ENCODE assay signal across 8 mouse cellular contexts in the genomic region with DNA sequence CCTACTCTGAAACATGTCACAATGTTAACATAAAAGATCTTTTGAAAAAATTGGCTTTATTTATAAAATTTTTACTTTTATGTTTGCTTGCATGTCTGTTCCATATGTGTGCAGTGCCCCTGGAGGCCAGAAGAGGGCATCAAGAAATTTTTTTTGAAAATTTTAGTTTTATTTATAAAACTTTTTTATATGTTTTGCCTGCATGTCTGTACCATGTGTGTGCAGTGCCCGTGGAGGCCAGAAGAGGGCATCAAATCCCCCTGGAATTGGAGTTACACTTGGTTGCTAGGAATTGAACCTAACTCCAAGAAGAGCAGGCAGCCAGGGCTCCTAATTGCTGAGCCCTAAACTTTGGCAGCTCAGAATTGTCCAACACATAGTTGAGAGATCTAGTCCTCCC. TPM values are rescaled to one million over a fixed set of nuclear protein-coding genes. Genes with fewer than 3 reads are reported as not detected.
DNase-seq lines count a peak whose midpoint lies in the region; ATAC-seq and TF ChIP-seq lines count a peak whose summit lies in the region.
"Not testable (repeated sequence)": the region's sequence is repeated elsewhere in the genome, so short reads cannot be mapped to it uniquely, and the experiment has no call there.

No protein-coding gene starts in this region.

- not testable (repeated sequence) for H3K4me3 ChIP-seq in hindbrain, postnatal 0 days (ENCODE audit: low read length); layer of hippocampus, adult 2 months; liver, embryonic 14.5 days (ENCODE audit: insufficient read depth in 1 of 2, low read depth in 2 of 2, low read length in 2 of 2); midbrain, postnatal 0 days (ENCODE audit: low read depth, low read length)

- not testable (repeated sequence) for ATAC-seq in hindbrain, postnatal 0 days; liver, embryonic 14.5 days (ENCODE audit: insufficient read depth); midbrain, postnatal 0 days (ENCODE audit: low FRiP score)

- peak; percentile 41; the same call in 1 of the 2 replicates for TF ChIP-seq CTCF in hindbrain, postnatal 0 days (IDR thresholded peaks at IDR 0.05; ENCODE audit: low read depth)
- peak; percentile 69 for TF ChIP-seq CTCF in layer of hippocampus, adult 2 months (conservative IDR thresholded peaks at IDR 0.05)
- TF ChIP-seq CTCF in liver, embryonic 14.5 days (IDR thresholded peaks at IDR 0.05; ENCODE audit: low read depth), result peak; percentile 49
- TF ChIP-seq CTCF in midbrain, postnatal 0 days (IDR thresholded peaks at IDR 0.05), result peak; percentile 52

- peak; percentile 70 to 75 for DNase-seq in B cell, adult 2 months
- peak; percentile 52 for DNase-seq in NIH3T3 (ENCODE audit: low read depth)
- DNase-seq in cerebellum, postnatal 10 days, result peak; percentile 37 to 39
- peak; percentile 3 for DNase-seq in hindbrain, postnatal 0 days (ENCODE audit: low spot score)
- not testable (repeated sequence) for DNase-seq in layer of hippocampus, adult 2 months (ENCODE audit: low spot score in 2 of 2); liver, embryonic 14.5 days (ENCODE audit: low read depth in 3 of 3, low spot score in 3 of 3); midbrain, postnatal 0 days (ENCODE audit: low spot score)
- DNase-seq in testis, postnatal 10 days (ENCODE audit: low spot score), result peak; percentile 59

- H3K36me3 ChIP-seq in hindbrain, postnatal 0 days (ENCODE audit: insufficient read depth, low read length), result peaks cover 23% of the 10 kb centered on the region
- peaks cover 38% of the 10 kb centered on the region for H3K36me3 ChIP-seq in liver, embryonic 14.5 days (replicated peaks; ENCODE audit: control insufficient read depth, insufficient read depth, low read depth)
- peaks cover 15% of the 10 kb centered on the region for H3K36me3 ChIP-seq in midbrain, postnatal 0 days (ENCODE audit: insufficient read depth, low read length)

- H3K9ac ChIP-seq in hindbrain, postnatal 0 days (replicated peaks; ENCODE audit: low read length); liver, embryonic 14.5 days (replicated peaks); midbrain, postnatal 0 days (replicated peaks; ENCODE audit: low read length, poor library complexity, severe bottlenecking): not testable (repeated sequence)

- not testable (repeated sequence) for H3K27me3 ChIP-seq in hindbrain, postnatal 0 days (ENCODE audit: insufficient read depth, low read length); liver, embryonic 14.5 days (ENCODE audit: control insufficient read depth, insufficient read depth, low read length); midbrain, postnatal 0 days (ENCODE audit: insufficient read depth, low read length)

- not testable (repeated sequence) for H3K4me2 ChIP-seq in hindbrain, postnatal 0 days (ENCODE audit: low read depth, low read length); liver, embryonic 14.5 days (ENCODE audit: low read depth); midbrain, postnatal 0 days (ENCODE audit: low read depth, low read length, poor library complexity, severe bottlenecking)

- H3K9me3 ChIP-seq in hindbrain, postnatal 0 days (ENCODE audit: low read length); liver, embryonic 14.5 days (ENCODE audit: control insufficient read depth, low read length); midbrain, postnatal 0 days (ENCODE audit: low read length): not testable (repeated sequence)

- WGBS in hindbrain, postnatal 0 days, result 96% methylated on average over 1 of the region's 1 CpGs
- 50% methylated on average over 1 of the region's 1 CpGs for WGBS in liver, embryonic 14.5 days (ENCODE audit: insufficient replicate concordance)
- 85% methylated on average over 1 of the region's 1 CpGs for WGBS in midbrain, postnatal 0 days

- not testable (repeated sequence) for H3K27ac ChIP-seq in hindbrain, postnatal 0 days; layer of hippocampus, adult 2 months; liver, embryonic 14.5 days; midbrain, postnatal 0 days (ENCODE audit: low read depth, low read length)

- not testable (repeated sequence) for TF ChIP-seq EP300 in liver, embryonic 14.5 days (IDR thresholded peaks at IDR 0.05; ENCODE audit: low read depth)

- H3K4me1 ChIP-seq in hindbrain, postnatal 0 days (ENCODE audit: insufficient read depth, low read length); liver, embryonic 14.5 days (replicated peaks; ENCODE audit: control insufficient read depth in 2 of 2, insufficient read depth in 2 of 2, low read length in 1 of 2); midbrain, postnatal 0 days (ENCODE audit: insufficient read depth, low read length): not testable (repeated sequence)

RNA-seq across cellular contexts. Expression of gene Tomm7, which starts 9.0 kb away (rescaled TPM):
- 7.5 and 10.1 TPM in 2 replicates for total RNA-seq in hindbrain, postnatal 0 days (2014; rRNA removed)
- polyA plus RNA-seq in hindbrain, postnatal 0 days (2015; fragmentation: Nextera tagmentation; extraction: Ambion mirVana), result 92.2 and 101 TPM in 2 replicates
- total RNA-seq in layer of hippocampus, adult 2 months (2021), result 10 to 100 TPM; 73.7 to 80.6 TPM
- 29.0 and 58.7 TPM in 2 replicates for polyA plus RNA-seq in liver, embryonic 14.5 days (2012; rRNA removed)
- 82.8 and 85.6 TPM in 2 replicates for polyA plus RNA-seq in liver, embryonic 14.5 days (2014; fragmentation: Nextera tagmentation; extraction: Ambion mirVana)
- 15.6 and 22.8 TPM in 2 replicates for total RNA-seq in midbrain, postnatal 0 days (2014; rRNA removed)
- 75.9 and 78.4 TPM in 2 replicates for polyA plus RNA-seq in midbrain, postnatal 0 days (2015; fragmentation: Nextera tagmentation; extraction: Ambion mirVana)
